Mouse (Mus musculus): ENCODE results near the gene Rps5.
"Not testable (repeated sequence)": the region's sequence is repeated elsewhere in the genome, so short reads cannot be mapped to it uniquely, and the experiment has no call there.

Rps5 gene

GRCm38 (mm10) chr7:12921705-12922465 is at the start of gene Rps5:
TSS of gene Rps5 (plus strand) at chr7:12922290.
- DNase-seq (ENCODE audit: low spot score) = peak; percentile 99

- DNase-seq (ENCODE audit: low spot score) = peak; percentile 37
Observed at GRCm38 (mm10) chr7:12874301-12874700, 47.8 kb upstream of the Rps5 start.

GRCm38 (mm10) chr7:12880036-12880435 is 42.1 kb upstream of the Rps5 start:
- DNase-seq (ENCODE audit: low spot score) = no peak

- not testable (repeated sequence) for DNase-seq (ENCODE audit: low spot score)
Observed at GRCm38 (mm10) chr7:12880497-12880896, 41.6 kb upstream of the Rps5 start.

GRCm38 (mm10) chr7:12880911-12881660 is 41.0 kb upstream of the Rps5 start, which contains the start of gene Zfp128:
TSS of gene Zfp128 (plus strand) at chr7:12881177.
- DNase-seq (ENCODE audit: low spot score) = peak; percentile 88

GRCm38 (mm10) chr7:12886563-12887266 is 35.4 kb upstream of the Rps5 start:
- no peak for DNase-seq (ENCODE audit: low spot score)

- no peak for DNase-seq (ENCODE audit: low spot score)
Observed at GRCm38 (mm10) chr7:12887585-12887984, 34.5 kb upstream of the Rps5 start.

- no peak for DNase-seq (ENCODE audit: low spot score)
Observed at GRCm38 (mm10) chr7:12890928-12891327, 31.2 kb upstream of the Rps5 start.

GRCm38 (mm10) chr7:12891334-12891733 is 30.8 kb upstream of the Rps5 start:
- no peak for DNase-seq (ENCODE audit: low spot score)

GRCm38 (mm10) chr7:12897655-12898410 is 24.3 kb upstream of the Rps5 start, which contains the start of gene Zscan22:
TSS of gene Zscan22 (plus strand) at chr7:12897815.
- peak; percentile 83 for DNase-seq (ENCODE audit: low spot score)

GRCm38 (mm10) chr7:12901517-12901916 is 20.6 kb upstream of the Rps5 start:
- DNase-seq (ENCODE audit: low spot score) = no peak

- DNase-seq (ENCODE audit: low spot score) = no peak
Observed at GRCm38 (mm10) chr7:12903623-12904022, 18.5 kb upstream of the Rps5 start.

GRCm38 (mm10) chr7:12905146-12905545 is 16.9 kb upstream of the Rps5 start:
- DNase-seq (ENCODE audit: low spot score) = no peak

GRCm38 (mm10) chr7:12909498-12909962 is 12.6 kb upstream of the Rps5 start:
- peak; percentile 92 for DNase-seq (ENCODE audit: low spot score)

GRCm38 (mm10) chr7:12910181-12910668 is 11.9 kb upstream of the Rps5 start:
- DNase-seq (ENCODE audit: low spot score) = peak; percentile 78

- DNase-seq (ENCODE audit: low spot score) = no peak
Observed at GRCm38 (mm10) chr7:12913556-12913955, 8.5 kb upstream of the Rps5 start.

- DNase-seq (ENCODE audit: low spot score) = not testable (repeated sequence)
Observed at GRCm38 (mm10) chr7:12920495-12920894, 1.6 kb upstream of the Rps5 start.

- no peak for DNase-seq (ENCODE audit: low spot score)
Observed at GRCm38 (mm10) chr7:12921318-12921704, 779 bp upstream of the Rps5 start.

GRCm38 (mm10) chr7:12922729-12923128 is 639 bp downstream of the Rps5 start:
- no peak for DNase-seq (ENCODE audit: low spot score)

- no peak for DNase-seq (ENCODE audit: low spot score)
Observed at GRCm38 (mm10) chr7:12926316-12926715, 4.2 kb downstream of the Rps5 start.

GRCm38 (mm10) chr7:12927191-12927680 is 5.1 kb downstream of the Rps5 start, which contains the start of gene Rnf225:
TSS of gene Rnf225 (plus strand) at chr7:12927416.
- DNase-seq (ENCODE audit: low spot score) = no peak
